Mouse (Mus musculus): ENCODE data around the gene Cd300lg.

Cd300lg gene

GRCm38 (mm10) chr11:102051954-102052353 is 10.6 kb downstream of the Cd300lg start:
- no peak for DNase-seq (ENCODE audit: low spot score)

GRCm38 (mm10) chr11:102052697-102053096 is 11.4 kb downstream of the Cd300lg start:
- no peak for DNase-seq (ENCODE audit: low spot score)

GRCm38 (mm10) chr11:102053183-102053582 is 11.9 kb downstream of the Cd300lg start:
- no peak for DNase-seq (ENCODE audit: low spot score)

GRCm38 (mm10) chr11:102053847-102054246 is 12.5 kb downstream of the Cd300lg start:
- DNase-seq (ENCODE audit: low spot score), result no peak

- DNase-seq (ENCODE audit: low spot score), result peak; percentile 62
These were observed 20.1 kb downstream of the Cd300lg start for GRCm38 (mm10) chr11:102061236-102061940.

GRCm38 (mm10) chr11:102061941-102062473 is 20.7 kb downstream of the Cd300lg start:
- no peak for DNase-seq (ENCODE audit: low spot score)

GRCm38 (mm10) chr11:102063076-102063475 is 21.8 kb downstream of the Cd300lg start:
- DNase-seq (ENCODE audit: low spot score), result no peak

- DNase-seq (ENCODE audit: low spot score), result no peak
These were observed 27.7 kb downstream of the Cd300lg start for GRCm38 (mm10) chr11:102068969-102069368.

- no peak for DNase-seq (ENCODE audit: low spot score)
These were observed 28.3 kb downstream of the Cd300lg start for GRCm38 (mm10) chr11:102069633-102070032.

- no peak for DNase-seq (ENCODE audit: low spot score)
These were observed 29.1 kb downstream of the Cd300lg start for GRCm38 (mm10) chr11:102070426-102070825.

GRCm38 (mm10) chr11:102072729-102073128 is 31.4 kb downstream of the Cd300lg start:
- no peak for DNase-seq (ENCODE audit: low spot score)

- DNase-seq (ENCODE audit: low spot score), result no peak
These were observed 32.4 kb downstream of the Cd300lg start for GRCm38 (mm10) chr11:102073722-102074121.

- DNase-seq (ENCODE audit: low spot score), result peak; percentile 79
These were observed 41.0 kb downstream of the Cd300lg start for GRCm38 (mm10) chr11:102082322-102082721.

- no peak for DNase-seq (ENCODE audit: low spot score)
These were observed 41.9 kb downstream of the Cd300lg start for GRCm38 (mm10) chr11:102083193-102083592.

- DNase-seq (ENCODE audit: low spot score), result no peak
These were observed 42.9 kb downstream of the Cd300lg start for GRCm38 (mm10) chr11:102084159-102084558.

- no peak for DNase-seq (ENCODE audit: low spot score)
These were observed 45.0 kb downstream of the Cd300lg start for GRCm38 (mm10) chr11:102086331-102086730.

- peak; percentile 75 for DNase-seq (ENCODE audit: low spot score)
These were observed 45.9 kb downstream of the Cd300lg start for GRCm38 (mm10) chr11:102087081-102087751.

- DNase-seq (ENCODE audit: low spot score), result peak; percentile 83
These were observed 46.9 kb downstream of the Cd300lg start, which contains the start of gene Mpp2 for GRCm38 (mm10) chr11:102087931-102088898. Gene Mpp2 (minus strand): TSS chr11:102088515.

GRCm38 (mm10) chr11:102089088-102089808 is 47.9 kb downstream of the Cd300lg start:
- DNase-seq (ENCODE audit: low spot score), result peak; percentile 78

GRCm38 (mm10) chr11:102095676-102096075 is 54.4 kb downstream of the Cd300lg start:
- DNase-seq (ENCODE audit: low spot score), result no peak

- DNase-seq (ENCODE audit: low spot score), result no peak
These were observed 55.1 kb downstream of the Cd300lg start for GRCm38 (mm10) chr11:102096446-102096845.
